ENCODE assay signal across 8 mouse cellular contexts in genomic region chr10:8176351-8177053, GRCm38 (mm10).
DNase-seq lines count a peak whose midpoint lies in the region; TF ChIP-seq lines count a peak whose summit lies in the region.

No protein-coding gene starts in this region.

- peak overlapping the region; percentile 39 for H3K27ac ChIP-seq in embryonic fibroblast, embryonic 13.5 days (ENCODE audit: insufficient read depth, low read length)

- H3K4me1 ChIP-seq in embryonic fibroblast, embryonic 13.5 days (ENCODE audit: control insufficient read depth, insufficient read depth, low read length): 0 out of 2 replicates have a peak, but pooled peaks cover 13% of the 10 kb centered on the region

- DNase-seq in heart, adult 11 months: peak; percentile 88
- no peak for DNase-seq in heart, adult 8-10 months (ENCODE audit: low spot score)
- DNase-seq in CD4-positive, CD25-positive, alpha-beta regulatory T cell, adult 2 months (ENCODE audit: low read depth, low spot score): peak; percentile 24
- peak; percentile 24 to 43 for DNase-seq in left cerebral cortex, postnatal 14 days (ENCODE audit: low spot score in 2 of 2)
- peak; percentile 47 for DNase-seq in telencephalon, adult 2 months (ENCODE audit: low read depth, low spot score)
- no peak for DNase-seq in adrenal gland, postnatal 10 days
- DNase-seq in cerebellum, adult 8-10 months: no peak

- H3K4me3 ChIP-seq in embryonic fibroblast, embryonic 13.5 days (ENCODE audit: insufficient read depth, low read length): no peak overlapping the region

- TF ChIP-seq CTCF in embryonic fibroblast, embryonic 13.5 days (IDR thresholded peaks at IDR 0.05; ENCODE audit: borderline replicate concordance, insufficient read depth, low read length): no peak

- TF ChIP-seq POLR2A in embryonic fibroblast, embryonic 13.5 days (IDR thresholded peaks at IDR 0.05; ENCODE audit: low read depth, low read length): no peak

- intact Hi-C loops in left cerebral cortex, postnatal 14 days (cut with DNase I): loop anchor here (5.0 kb wide), 1 partner anchor 34 kb away; no protein-coding TSS in a partner anchor

Comparison
In these comparisons a context has a peak if more than half of its experiments do, and no peak if none do; other contexts are left out.
1. DNase-seq: peak in heart, adult 11 months (single experiment), CD4-positive, CD25-positive, alpha-beta regulatory T cell, adult 2 months (single experiment), left cerebral cortex, postnatal 14 days (2 of 2) and telencephalon, adult 2 months (single experiment); none in heart, adult 8-10 months (single experiment), adrenal gland, postnatal 10 days (single experiment) and cerebellum, adult 8-10 months (single experiment).